Comparison of ENCODE assay signal across 15 mouse cellular contexts in the genomic region with DNA sequence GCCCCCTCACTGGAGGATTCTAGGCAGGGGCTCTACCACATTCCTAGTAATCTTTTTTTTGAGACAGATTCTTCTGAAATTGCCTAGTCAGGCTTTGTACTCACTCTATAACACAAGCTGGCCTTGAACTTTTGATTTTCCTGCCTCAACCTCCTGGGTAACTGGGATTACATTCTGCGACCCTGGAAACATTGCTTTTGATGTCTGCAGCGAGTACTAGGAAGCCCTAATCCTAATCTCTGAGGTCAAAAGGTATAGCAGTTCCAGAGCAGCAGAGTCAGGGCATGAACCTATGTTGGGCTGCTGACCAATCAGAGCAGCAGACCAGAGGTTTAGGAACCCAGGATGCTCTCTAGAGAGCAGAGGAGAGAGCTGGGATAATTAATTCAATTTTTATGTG.
"Had no signal": no experiment of that assay in that cellular context is flagged by ENCODE, and none has a peak within 500 bp of the region (broad histone marks: within the 10 kb centered on the region; RNA-seq: fewer than 3 reads in every experiment).

No protein-coding gene starts in this region.

- DNase-seq: heart, postnatal 10 days; heart, postnatal 36 days; heart, postnatal 4 days; kidney, adult 11 months; kidney, adult 18-20 months; kidney, adult 2 months; kidney, adult 8-10 months; kidney, adult 9 months; kidney, postnatal 10 days; kidney, postnatal 14 days; kidney, postnatal 25 days; kidney, postnatal 36 days; kidney, postnatal 4 days; layer of hippocampus, adult 9-11 months; layer of hippocampus, postnatal 36 days had no signal
